In the genomic region with DNA sequence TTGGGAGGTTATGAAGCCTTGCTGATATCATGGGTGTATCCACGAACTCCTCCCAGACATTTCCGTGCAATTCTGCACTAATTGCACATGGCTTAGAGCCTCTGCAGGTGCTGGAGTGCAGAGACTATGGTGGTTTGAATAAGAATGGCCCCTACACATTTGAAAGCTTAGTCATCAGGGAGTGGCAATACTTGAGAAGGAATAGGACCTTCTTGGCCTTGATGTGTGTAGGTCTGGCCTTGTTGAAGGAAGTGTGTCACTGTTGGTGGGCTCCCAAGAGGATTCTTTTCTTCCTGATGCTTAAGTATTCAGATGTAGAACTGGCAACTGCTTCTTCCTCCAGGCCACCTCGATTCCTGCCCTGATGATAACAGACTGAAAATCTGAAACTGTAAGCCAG, we compare ENCODE assay signal across 25 mouse cellular contexts.
"Had no signal": no experiment of that assay in that cellular context is flagged by ENCODE, and none has a peak within 500 bp of the region (broad histone marks: within the 10 kb centered on the region; RNA-seq: fewer than 3 reads in every experiment).

No protein-coding gene starts in this region.

- H3K27me3 ChIP-seq: kidney, embryonic 15.5 days; limb, embryonic 12.5 days; limb, embryonic 15.5 days; megakaryocyte, embryonic 14.5 days; midbrain, embryonic 13.5 days; neural tube, embryonic 12.5 days; neural tube, embryonic 15.5 days had no signal

- H3K4me3 ChIP-seq: kidney, embryonic 15.5 days; left cerebral cortex, adult 2 months; limb, embryonic 12.5 days; limb, embryonic 15.5 days; megakaryocyte, embryonic 14.5 days; midbrain, embryonic 10.5 days; midbrain, embryonic 13.5 days; neural tube, embryonic 12.5 days; neural tube, embryonic 15.5 days had no signal

- H3K27ac ChIP-seq: kidney, embryonic 15.5 days; left cerebral cortex, adult 2 months; limb, embryonic 12.5 days; limb, embryonic 15.5 days; liver, embryonic 14.5 days; midbrain, embryonic 10.5 days; midbrain, embryonic 13.5 days; neural tube, embryonic 12.5 days; neural tube, embryonic 15.5 days had no signal

- H3K9me3 ChIP-seq: kidney, embryonic 15.5 days; limb, embryonic 12.5 days; limb, embryonic 15.5 days; megakaryocyte, embryonic 14.5 days; midbrain, embryonic 10.5 days; midbrain, embryonic 13.5 days; neural tube, embryonic 12.5 days; neural tube, embryonic 15.5 days had no signal

- H3K4me1 ChIP-seq: kidney, embryonic 15.5 days; limb, embryonic 12.5 days; limb, embryonic 15.5 days; midbrain, embryonic 10.5 days; midbrain, embryonic 13.5 days; neural tube, embryonic 12.5 days; neural tube, embryonic 15.5 days had no signal

- DNase-seq: kidney, postnatal 10 days; kidney, postnatal 36 days; layer of hippocampus, postnatal 36 days; left cerebral cortex, postnatal 4 days; liver, postnatal 0 days; lung, embryonic 14.5 days; lung, postnatal 36 days; right cerebral cortex, adult 18-20 months; right cerebral cortex, postnatal 14 days; right cerebral cortex, postnatal 4 days; thymus, adult 18-20 months; thymus, postnatal 36 days had no signal

- H3K9ac ChIP-seq: kidney, embryonic 15.5 days; limb, embryonic 12.5 days; limb, embryonic 15.5 days; liver, embryonic 14.5 days; liver, postnatal 0 days; lung, embryonic 14.5 days; midbrain, embryonic 13.5 days; neural tube, embryonic 12.5 days; neural tube, embryonic 15.5 days had no signal

- H3K36me3 ChIP-seq: kidney, embryonic 15.5 days; limb, embryonic 12.5 days; limb, embryonic 15.5 days; midbrain, embryonic 10.5 days; midbrain, embryonic 13.5 days; neural tube, embryonic 12.5 days; neural tube, embryonic 15.5 days had no signal

- ATAC-seq: liver, postnatal 0 days; lung, postnatal 0 days; midbrain, embryonic 13.5 days; midbrain, embryonic 16.5 days had no signal

- H3K4me2 ChIP-seq: kidney, embryonic 15.5 days; limb, embryonic 12.5 days; limb, embryonic 15.5 days; liver, embryonic 11.5 days; lung, embryonic 14.5 days; midbrain, embryonic 13.5 days; neural tube, embryonic 12.5 days; neural tube, embryonic 15.5 days had no signal
